In genomic region chr12:105917388-105917963, GRCm38 (mm10) we compare ENCODE assay signal across 14 mouse cellular contexts.
A peak's percentile ranks its signal among the peaks of the same experiment; 100 is the strongest.
DNase-seq lines count a peak whose midpoint lies in the region; ATAC-seq and TF ChIP-seq lines count a peak whose summit lies in the region.
"Had no signal": no experiment of that assay in that cellular context is flagged by ENCODE, and none has a peak within 500 bp of the region (broad histone marks: within the 10 kb centered on the region; RNA-seq: fewer than 3 reads in every experiment).

No protein-coding gene starts in this region.

- no peak overlapping the region for H3K9ac ChIP-seq in forebrain, postnatal 0 days
- no peak overlapping the region for H3K9ac ChIP-seq in midbrain, postnatal 0 days (replicated peaks; ENCODE audit: low read length, poor library complexity, severe bottlenecking)
- H3K9ac ChIP-seq: lung, embryonic 14.5 days had no signal

- DNase-seq in layer of hippocampus, adult 11-12 months (ENCODE audit: low spot score), result peak; percentile 25
- DNase-seq in layer of hippocampus, postnatal 10 days (ENCODE audit: low spot score in 2 of 2), result no peak
- peak; percentile 79 for DNase-seq in brain, embryonic 14.5 days (ENCODE audit: low read depth)
- DNase-seq in forebrain, postnatal 0 days, result peak; percentile 83
- peak; percentile 72 for DNase-seq in midbrain, postnatal 0 days (ENCODE audit: low spot score)
- DNase-seq in thymus, adult 2 months, result no peak
- no peak for DNase-seq in thymus, postnatal 25 days
- DNase-seq: adrenal gland, adult 2 months; cerebellum, adult 9-11 months; embryo, embryonic 11 days; lung, embryonic 14.5 days; right cerebral cortex, postnatal 14 days had no signal

- H3K4me2 ChIP-seq in forebrain, postnatal 0 days (ENCODE audit: low read depth), result no peak overlapping the region
- H3K4me2 ChIP-seq in midbrain, postnatal 0 days (ENCODE audit: low read depth, low read length, poor library complexity, severe bottlenecking), result no peak overlapping the region
- H3K4me2 ChIP-seq: lung, embryonic 14.5 days had no signal

- no peaks in the 10 kb centered on the region for H3K36me3 ChIP-seq in forebrain, postnatal 0 days (ENCODE audit: insufficient read depth)
- H3K36me3 ChIP-seq in midbrain, postnatal 0 days (ENCODE audit: insufficient read depth, low read length), result no peaks in the 10 kb centered on the region
- H3K36me3 ChIP-seq in thymus, adult 2 months (ENCODE audit: control insufficient read depth, insufficient read depth, low read length), result no peaks in the 10 kb centered on the region
- H3K36me3 ChIP-seq: G1E had no signal

- ATAC-seq in forebrain, postnatal 0 days, result peak; percentile 93
- ATAC-seq in midbrain, postnatal 0 days (ENCODE audit: low FRiP score), result 0 out of 2 replicates have a peak, but pooled peaks have one; percentile 56

- H3K4me3 ChIP-seq in forebrain, postnatal 0 days (ENCODE audit: low read depth, low read length), result no peak overlapping the region
- no peak overlapping the region for H3K4me3 ChIP-seq in midbrain, postnatal 0 days (ENCODE audit: low read depth, low read length)
- H3K4me3 ChIP-seq in thymus, adult 2 months (ENCODE audit: control insufficient read depth, insufficient read depth, low read length), result no peak overlapping the region
- H3K4me3 ChIP-seq: myocyte had no signal

- peaks cover 11% of the 10 kb centered on the region for H3K4me1 ChIP-seq in forebrain, postnatal 0 days (ENCODE audit: insufficient read depth)
- no peaks in the 10 kb centered on the region for H3K4me1 ChIP-seq in midbrain, postnatal 0 days (ENCODE audit: insufficient read depth, low read length)
- no peaks in the 10 kb centered on the region for H3K4me1 ChIP-seq in thymus, adult 2 months (replicated peaks; ENCODE audit: control insufficient read depth, insufficient read depth, low read length)

- WGBS in forebrain, postnatal 0 days, result 23% methylated on average over 10 of the region's 10 CpGs
- WGBS in midbrain, postnatal 0 days, result 51% methylated on average over 10 of the region's 10 CpGs
- WGBS in thymus, adult 2 months, result 71% methylated on average over 10 of the region's 10 CpGs

- H3K27me3 ChIP-seq in forebrain, postnatal 0 days (ENCODE audit: insufficient read depth, low read length), result no peaks in the 10 kb centered on the region
- no peaks in the 10 kb centered on the region for H3K27me3 ChIP-seq in midbrain, postnatal 0 days (ENCODE audit: insufficient read depth, low read length)
- H3K27me3 ChIP-seq in thymus, adult 2 months (ENCODE audit: control insufficient read depth, insufficient read depth, low read length), result no peaks in the 10 kb centered on the region

- H3K9me3 ChIP-seq in forebrain, postnatal 0 days (ENCODE audit: low read length), result no peaks in the 10 kb centered on the region
- no peaks in the 10 kb centered on the region for H3K9me3 ChIP-seq in midbrain, postnatal 0 days (ENCODE audit: low read length)

- TF ChIP-seq CTCF in brain, embryonic 14.5 days (IDR thresholded peaks at IDR 0.05; ENCODE audit: borderline replicate concordance, extremely low read depth, insufficient read depth, insufficient read length), result no peak
- TF ChIP-seq CTCF in forebrain, postnatal 0 days (IDR thresholded peaks at IDR 0.05; ENCODE audit: low read depth), result no peak
- TF ChIP-seq CTCF in midbrain, postnatal 0 days (IDR thresholded peaks at IDR 0.05), result no peak
- TF ChIP-seq CTCF in thymus, adult 2 months (IDR thresholded peaks at IDR 0.05; ENCODE audit: borderline replicate concordance, control insufficient read depth, extremely low read depth, insufficient read depth, low read length, poor library complexity), result no peak

- H3K27ac ChIP-seq in forebrain, postnatal 0 days (ENCODE audit: low read depth, low read length), result peak overlapping the region; percentile 73
- peak overlapping the region; percentile 47; the same call in 1 of the 2 replicates for H3K27ac ChIP-seq in midbrain, postnatal 0 days (ENCODE audit: low read depth, low read length)
- H3K27ac ChIP-seq in thymus, adult 2 months (ENCODE audit: control insufficient read depth, insufficient read depth, low read length), result no peak overlapping the region

- no peak for TF ChIP-seq POLR2A in brain, embryonic 14.5 days (IDR thresholded peaks at IDR 0.05; ENCODE audit: borderline replicate concordance, extremely low read depth, insufficient read depth, insufficient read length, poor library complexity, severe bottlenecking)
- no peak for TF ChIP-seq POLR2A in thymus, adult 2 months (IDR thresholded peaks at IDR 0.05; ENCODE audit: control insufficient read depth, extremely low read depth, insufficient read depth, low read length, poor library complexity)

Comparison
In these comparisons a context has a peak if more than half of its experiments do, and no peak if none do; other contexts are left out.
1. DNase-seq: peak in layer of hippocampus, adult 11-12 months (single experiment), brain, embryonic 14.5 days (single experiment), forebrain, postnatal 0 days (single experiment) and midbrain, postnatal 0 days (single experiment); none in layer of hippocampus, postnatal 10 days (0 of 2), thymus, adult 2 months (single experiment) and thymus, postnatal 25 days (single experiment).